Mouse (Mus musculus) forebrain, embryonic 14.5 days (tissue): ENCODE measurements at regions not wholly inside any gene's neighbourhood (a gene's known extent, or its start where the extent isn't known, plus 50 kb on each side); places are given as distances from the start of the nearest gene placed in this dataset.
"Not testable (repeated sequence)": the region's sequence is repeated elsewhere in the genome, so short reads cannot be mapped to it uniquely, and the experiment has no call there.

Source experiments
- ATAC-seq: fragments of 200-750 bp; cut with Nextera tagmentation; 2 replicates; pipeline ENCODE4 v1.8.0; 2017; ENCODE audit warnings: mild to moderate bottlenecking, moderate library complexity
- DNase-seq: peaks from one replicate; pipeline ENCODE4 v3.0.0-alpha.2; 2015; ENCODE audit warnings: low spot score
- H3K27ac ChIP-seq: fragments of 300-500 bp; sonication (generic); 2 replicates; pipeline ENCODE4 v1.5.1; 2014; ENCODE audit warnings: low read depth, mild to moderate bottlenecking, control low read depth, low read length, moderate library complexity
- H3K27me3 ChIP-seq: fragments of 300-500 bp; sonication (generic); replicated peaks from 2 replicates; pipeline ENCODE4 v1.6.1; 2014; ENCODE audit warnings: low read length, control low read depth, mixed read lengths; ENCODE audit not compliant: control insufficient read depth, insufficient read depth
- H3K36me3 ChIP-seq: fragments of 300-500 bp; sonication (generic); 2 replicates; pipeline ENCODE4 v1.6.1; 2014; ENCODE audit warnings: low read length, control low read depth; ENCODE audit not compliant: control insufficient read depth, insufficient read depth
- H3K4me1 ChIP-seq: fragments of 300-500 bp; sonication (generic); 2 replicates; pipeline ENCODE4 v1.6.1; 2014; ENCODE audit warnings: antibody characterized with exemption, low read length, control low read depth; ENCODE audit not compliant: control insufficient read depth, insufficient read depth
- H3K4me2 ChIP-seq: fragments of 300-500 bp; sonication (generic); 2 replicates; pipeline ENCODE4 v1.6.1; 2014; ENCODE audit warnings: mild to moderate bottlenecking, control low read depth, low read length
- H3K4me3 ChIP-seq: fragments of 300-500 bp; sonication (generic); 2 replicates; pipeline ENCODE4 v1.5.1; 2014; ENCODE audit warnings: low read depth, low read length, control low read depth
- H3K9ac ChIP-seq: fragments of 300-500 bp; sonication (generic); 2 replicates; pipeline ENCODE4 v1.6.1; 2014; ENCODE audit warnings: mild to moderate bottlenecking, low read length, control low read depth, moderate library complexity
- H3K9me3 ChIP-seq: fragments of 300-500 bp; sonication (generic); replicated peaks from 2 replicates; pipeline ENCODE4 v1.6.1; 2016; ENCODE audit warnings: low read length, control low read depth, mixed read lengths; ENCODE audit not compliant: control insufficient read depth
- WGBS: fragments of 180-500 bp; shearing (Covaris S2); extraction: QIAGEN DNeasy Blood & Tissue Kit; methylation state at CpG from one replicate; pipeline ENCODE4 v1.1.7; 2014; 5-methylcytosine and 5-hydroxymethylcytosine counted together

GRCm38 (mm10) chr10:104946372-104946771 is 627.9 kb downstream of the Tmtc2 start:
- Histone ChIP-seq H3K27ac (no peak overlapping the region), H3K36me3 (no peaks in the 10 kb centered on the region), H3K9me3 (no peaks in the 10 kb centered on the region), H3K4me1 (no peaks in the 10 kb centered on the region), H3K9ac (no peak overlapping the region), H3K27me3 (no peaks in the 10 kb centered on the region), H3K4me3 (no peak overlapping the region), H3K4me2 (no peak overlapping the region)
- DNase-seq (no peak), ATAC-seq (no peak)
- 93% methylated on average over 5 of the region's 5 CpGs for WGBS

- H3K27me3 ChIP-seq, H3K9me3 ChIP-seq, DNase-seq, H3K4me2 ChIP-seq, H3K36me3 ChIP-seq, H3K4me1 ChIP-seq, H3K9ac ChIP-seq, H3K27ac ChIP-seq, ATAC-seq, H3K4me3 ChIP-seq: not testable (repeated sequence)
These were observed 625.4 kb downstream of the Tmtc2 start for GRCm38 (mm10) chr10:104948821-104949220.

GRCm38 (mm10) chr10:104968381-104968908 is 605.8 kb downstream of the Tmtc2 start:
- Histone ChIP-seq H3K4me2 (no peak overlapping the region), H3K27me3 (no peaks in the 10 kb centered on the region), H3K4me3 (no peak overlapping the region), H3K36me3 (no peaks in the 10 kb centered on the region), H3K9ac (no peak overlapping the region), H3K4me1 (no peaks in the 10 kb centered on the region), H3K27ac (no peak overlapping the region), H3K9me3 (no peaks in the 10 kb centered on the region)
- WGBS = 89% methylated on average over 6 of the region's 6 CpGs
- ATAC-seq = no peak
- DNase-seq = no peak
